Mouse (Mus musculus) cerebellum, adult 8-10 months (tissue): ENCODE measurements around the gene Smtn.

ENCODE experiments used
- DNase-seq: peaks from one replicate; pipeline ENCODE4 v3.0.0; 2022

Gene Smtn

DNA sequence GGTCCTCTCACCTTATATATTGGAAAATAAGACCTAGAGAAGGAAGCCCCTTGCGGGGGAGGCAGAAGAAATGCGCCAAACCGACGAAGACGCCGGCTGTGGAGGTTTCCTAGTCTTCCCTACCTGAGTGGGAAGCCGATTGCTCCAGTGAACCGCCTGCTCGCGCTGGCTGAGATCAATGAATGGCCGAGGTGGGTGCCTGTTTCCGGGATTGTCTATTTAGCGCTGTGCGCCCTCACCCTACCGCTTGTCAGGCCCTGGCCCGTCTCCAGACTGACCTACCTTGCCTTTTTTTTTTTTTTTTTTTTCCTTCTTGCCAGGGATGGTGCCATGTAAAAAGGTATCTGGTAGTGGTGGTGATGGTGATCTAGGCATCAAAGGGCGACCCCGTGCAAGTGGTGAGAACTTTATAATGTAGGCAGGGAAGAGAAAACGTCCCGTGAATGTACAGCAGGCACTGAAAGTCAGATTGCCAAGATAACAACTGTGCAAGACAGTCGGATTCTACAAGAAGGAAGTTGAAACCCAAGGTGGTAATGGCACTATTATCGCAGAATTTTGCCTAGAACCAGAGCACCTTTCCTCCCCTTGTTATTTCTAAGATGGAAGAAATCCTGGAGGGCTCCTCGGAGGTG, at the start of gene Smtn:
Gene Smtn, minus strand, starts transcription at position 162 of the 635 bp plus-strand sequence.
- peak; percentile 10 for DNase-seq

DNA sequence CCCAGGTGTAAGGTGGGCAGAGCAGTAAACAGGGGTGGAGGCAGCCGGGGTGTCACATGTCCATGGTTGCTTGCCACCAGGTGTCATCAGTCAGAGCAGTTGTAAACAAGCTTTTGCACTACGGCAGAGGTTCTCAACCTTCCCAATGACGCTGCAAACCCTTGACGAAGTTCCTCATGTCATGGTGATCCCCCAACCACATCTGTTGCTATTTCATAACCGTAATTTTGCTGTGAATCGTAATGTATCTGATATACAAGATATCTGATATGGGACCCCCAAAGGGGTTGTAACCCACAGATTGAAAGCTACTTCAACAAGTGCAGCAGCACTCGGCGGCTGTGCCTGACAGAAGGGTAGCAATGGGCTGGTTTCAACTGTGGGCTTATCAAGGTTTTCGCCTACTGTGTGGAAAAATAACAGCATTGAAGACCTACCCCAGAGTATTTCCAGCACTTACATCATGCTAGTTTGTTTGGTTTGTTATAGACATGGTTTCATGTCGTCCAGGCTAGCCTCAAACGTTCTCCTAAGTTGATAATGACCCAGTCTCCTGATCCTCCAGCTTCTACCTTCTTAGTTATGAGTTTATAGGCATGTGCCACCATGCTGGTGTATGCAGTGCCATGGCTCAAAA, 47.7 kb upstream of the Smtn start:
- no peak for DNase-seq

DNA sequence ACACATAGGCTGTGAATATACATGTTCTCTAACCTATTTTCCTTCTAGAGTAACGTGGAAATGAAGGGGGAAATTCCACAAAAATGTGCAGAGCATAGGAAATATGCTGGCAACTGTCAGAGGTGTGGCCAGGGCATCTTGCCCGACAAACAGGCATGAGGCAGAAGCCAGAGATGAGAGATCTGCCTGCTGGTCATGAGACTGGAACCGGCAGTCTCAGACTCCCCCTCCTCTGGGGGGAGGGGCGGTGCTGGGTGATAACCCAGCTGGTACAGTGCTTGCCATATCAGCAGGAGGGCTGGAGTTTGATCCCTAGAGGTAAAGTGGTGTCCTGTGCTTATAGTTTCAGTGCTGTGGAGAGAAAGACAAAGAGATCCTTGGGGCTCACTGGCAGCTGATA, 46.9 kb upstream of the Smtn start:
- no peak for DNase-seq

DNA sequence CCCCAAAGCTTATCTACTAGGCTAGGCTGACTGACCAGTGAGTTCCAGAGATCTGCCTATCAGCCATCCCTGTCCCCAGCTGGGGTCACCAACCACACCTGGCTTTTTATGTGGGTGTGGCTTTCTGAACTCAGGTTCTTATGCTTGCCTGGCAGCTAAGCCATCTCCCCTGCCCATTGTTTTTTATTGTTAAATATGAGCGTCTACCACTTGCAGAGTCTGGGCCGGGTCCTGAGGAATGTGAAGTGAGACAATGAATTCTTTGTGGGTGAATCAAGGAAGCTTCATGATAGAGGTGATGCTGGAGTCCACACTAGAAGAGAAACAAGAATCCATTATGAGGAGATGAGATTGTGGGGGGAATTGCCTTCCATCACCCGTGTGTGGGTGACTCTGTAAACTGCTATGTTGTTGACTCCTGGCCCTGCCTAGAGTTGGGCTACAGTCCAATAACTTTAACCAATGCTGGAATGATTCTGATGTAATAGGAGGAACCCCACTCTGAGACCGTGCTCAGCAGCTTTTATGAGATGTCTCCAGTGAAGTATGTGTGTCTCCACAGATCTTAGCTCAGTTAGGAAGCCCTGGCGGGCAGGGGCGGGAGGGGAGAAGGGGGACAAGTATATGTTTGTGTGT, 45.7 kb upstream of the Smtn start:
- no peak for DNase-seq

DNA sequence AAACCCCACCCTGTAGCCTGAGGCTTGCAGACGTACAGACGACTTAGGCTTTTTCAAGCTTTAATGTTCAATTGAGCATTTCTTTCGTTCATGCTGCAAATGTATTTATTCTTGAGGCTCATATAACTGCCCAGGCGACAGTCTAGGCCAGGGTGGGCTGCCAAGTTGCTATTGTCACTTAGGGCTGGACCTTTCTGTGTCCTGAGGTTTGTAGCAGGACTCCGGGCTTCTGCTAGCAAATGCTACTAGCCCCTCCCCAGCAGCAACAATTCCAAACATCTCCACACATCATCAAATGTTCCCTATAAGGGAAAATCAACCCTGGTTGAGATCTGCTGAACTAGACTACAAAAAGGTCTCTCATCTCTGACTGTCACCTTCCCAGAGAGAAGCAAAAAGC, 42.7 kb upstream of the Smtn start:
- DNase-seq = no peak

DNA sequence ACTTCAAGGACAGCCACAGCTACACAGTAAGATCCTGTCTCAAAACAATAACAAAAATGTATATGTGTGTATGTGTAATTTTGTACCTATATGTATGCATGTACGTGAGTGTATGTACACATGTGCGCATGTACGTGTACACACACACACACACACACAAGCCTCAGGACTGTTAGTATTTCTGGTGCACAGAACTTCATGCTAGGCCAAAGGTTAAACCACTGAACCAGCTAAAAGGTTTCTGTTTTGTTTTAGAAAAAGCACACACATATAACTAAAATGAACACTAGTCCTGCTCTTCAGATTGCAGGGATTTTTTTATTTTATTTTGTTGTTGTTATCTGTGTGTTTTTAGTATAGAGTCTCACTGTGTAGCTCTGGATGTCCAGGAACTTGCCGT, 41.5 kb upstream of the Smtn start:
- DNase-seq = no peak

DNA sequence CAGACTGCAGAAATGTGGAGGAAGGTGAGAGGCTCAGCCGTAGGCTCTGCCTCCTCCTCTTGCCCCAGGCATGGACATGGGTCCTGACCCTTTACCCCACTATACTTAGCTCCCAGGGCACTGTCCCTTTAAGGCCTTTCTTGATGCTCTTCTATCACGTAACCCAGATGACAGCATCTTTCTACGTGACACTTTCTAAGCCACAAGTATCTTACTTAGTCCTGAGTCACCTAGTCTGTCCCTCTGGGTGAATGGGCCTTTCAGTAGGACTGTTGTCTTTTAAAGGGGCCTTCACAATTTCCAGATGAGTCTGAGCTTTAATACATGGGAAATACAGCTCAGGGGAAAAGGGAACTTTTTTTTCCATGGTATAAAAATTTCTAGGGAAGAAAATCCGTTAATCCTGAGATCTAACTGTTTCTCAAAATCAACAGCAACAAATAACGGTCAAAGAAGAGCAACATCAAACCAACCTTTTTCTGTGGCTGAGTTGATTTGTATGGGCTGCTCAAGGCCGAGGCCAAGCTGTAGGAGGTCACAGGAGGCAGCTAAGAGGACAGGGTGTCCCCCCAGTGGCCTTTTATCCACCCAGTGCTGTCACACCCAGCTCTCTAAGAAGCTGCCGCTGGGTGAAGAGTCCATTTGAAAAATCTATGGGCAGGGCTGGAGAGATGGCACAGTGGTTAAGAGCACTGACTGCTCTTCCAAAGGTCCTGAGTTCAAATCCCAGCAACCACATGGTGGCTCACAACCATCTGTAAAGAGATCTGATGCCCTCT, 40.1 kb upstream of the Smtn start:
- DNase-seq = no peak

DNA sequence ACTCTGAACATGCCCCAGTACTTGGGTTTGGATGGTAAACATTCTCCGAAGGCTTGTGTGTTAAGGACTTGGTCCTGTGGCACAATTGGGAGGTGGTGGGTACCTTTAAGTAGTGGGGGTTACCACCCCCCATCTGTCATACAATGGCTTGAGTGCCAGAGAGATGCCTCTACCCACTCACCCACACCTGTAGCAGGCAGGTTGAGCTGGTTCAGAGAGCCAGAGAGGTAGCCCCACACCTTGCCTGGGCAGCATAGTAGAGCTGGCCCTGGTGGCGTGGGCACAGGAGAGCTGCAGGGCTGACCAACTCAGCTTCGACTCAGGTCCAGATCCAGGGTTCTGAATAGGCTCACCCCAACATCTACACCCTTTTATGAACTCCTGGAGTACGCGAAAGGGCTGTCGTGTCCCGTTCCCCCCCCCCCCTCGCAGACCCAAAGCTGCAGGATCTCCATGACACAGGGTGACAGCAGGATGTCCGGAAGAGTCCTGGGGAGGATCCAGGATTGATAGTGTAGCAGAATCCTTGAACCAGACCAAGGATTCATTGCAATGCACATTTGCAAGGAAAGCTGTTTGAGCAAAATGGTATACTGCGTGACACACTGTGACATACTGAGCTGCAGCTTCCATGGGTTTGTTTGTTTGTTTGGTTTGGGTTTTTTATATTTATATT, 37.8 kb upstream of the Smtn start:
- no peak for DNase-seq

DNA sequence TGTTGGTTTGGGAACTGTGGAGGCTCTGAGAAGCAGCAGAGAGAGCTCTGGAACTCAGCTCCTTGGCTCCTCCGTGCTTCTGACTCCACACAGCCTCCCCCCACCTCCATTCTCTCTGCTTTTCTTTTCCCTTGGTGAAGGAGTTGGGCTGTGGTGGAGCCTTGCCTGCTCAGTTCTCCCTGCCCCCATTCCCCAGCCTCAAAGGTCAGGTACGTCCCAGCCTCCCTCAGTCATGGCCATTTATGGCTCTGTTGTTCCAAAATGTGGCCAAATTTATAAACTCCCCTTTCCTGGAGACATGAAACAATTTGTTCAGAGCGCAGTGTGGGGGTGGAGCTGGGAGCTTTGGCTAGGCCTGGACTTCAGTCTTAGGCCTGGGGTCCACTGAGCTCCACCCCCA, 34.8 kb upstream of the Smtn start:
- no peak for DNase-seq

DNA sequence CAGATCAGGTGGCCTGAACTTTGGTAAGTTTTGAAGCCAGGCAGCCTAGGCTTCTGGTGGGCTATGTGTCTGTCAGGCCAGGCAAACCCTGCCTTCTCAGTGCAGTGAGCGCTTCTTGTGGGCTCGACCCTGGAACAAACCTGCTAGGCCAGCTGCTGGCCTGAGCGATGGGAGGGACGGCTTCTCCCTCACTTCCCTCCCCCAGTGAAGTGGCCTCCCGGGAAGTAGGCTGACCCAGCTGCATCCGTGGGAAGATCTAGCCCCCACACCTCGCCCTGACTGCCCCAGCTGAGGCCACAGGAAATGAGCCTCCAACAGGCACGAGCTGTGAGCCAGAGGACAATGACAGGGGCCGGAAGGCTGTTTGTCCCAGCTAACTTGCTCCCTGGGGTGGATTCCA, 32.7 kb upstream of the Smtn start:
- no peak for DNase-seq

DNA sequence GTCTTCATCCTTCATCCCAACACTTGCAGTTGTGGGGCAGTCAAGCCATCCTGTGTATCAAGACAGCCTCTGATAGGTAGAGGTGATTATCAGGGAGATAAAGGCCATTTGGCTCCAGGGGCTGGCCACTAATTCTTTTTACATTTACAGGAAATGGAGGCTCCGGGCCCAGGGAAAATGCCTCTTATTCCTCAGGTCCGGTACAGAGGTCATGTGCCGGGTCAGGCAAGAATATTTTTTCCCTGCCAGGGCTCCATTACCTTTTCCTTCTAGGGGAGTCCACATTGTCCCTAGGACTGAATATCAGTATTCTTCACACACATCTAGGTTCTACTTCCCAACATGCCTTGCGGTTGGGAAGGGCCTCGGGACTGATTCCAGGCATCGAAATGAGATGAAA, 31.8 kb upstream of the Smtn start:
- no peak for DNase-seq

DNA sequence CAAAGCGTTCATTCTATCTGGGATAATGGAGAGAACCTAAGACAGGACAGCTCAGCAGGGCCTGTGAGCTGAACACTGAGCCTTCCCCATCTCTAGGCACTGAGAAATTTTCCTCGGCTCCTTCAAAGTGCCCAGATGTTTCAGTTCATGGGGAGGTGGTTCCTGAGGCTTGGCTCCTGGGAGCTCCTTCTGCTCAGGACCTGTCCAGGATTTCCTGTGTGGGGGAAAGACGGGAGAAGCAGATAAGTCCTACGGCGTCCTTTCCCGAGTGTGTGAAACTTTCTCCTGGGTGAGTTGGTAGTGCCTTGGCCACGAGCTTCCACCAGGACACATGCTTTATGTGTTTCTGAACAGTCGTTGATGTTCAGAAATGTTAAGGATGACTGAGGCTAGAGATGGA, 29.9 kb upstream of the Smtn start:
- DNase-seq = no peak

DNA sequence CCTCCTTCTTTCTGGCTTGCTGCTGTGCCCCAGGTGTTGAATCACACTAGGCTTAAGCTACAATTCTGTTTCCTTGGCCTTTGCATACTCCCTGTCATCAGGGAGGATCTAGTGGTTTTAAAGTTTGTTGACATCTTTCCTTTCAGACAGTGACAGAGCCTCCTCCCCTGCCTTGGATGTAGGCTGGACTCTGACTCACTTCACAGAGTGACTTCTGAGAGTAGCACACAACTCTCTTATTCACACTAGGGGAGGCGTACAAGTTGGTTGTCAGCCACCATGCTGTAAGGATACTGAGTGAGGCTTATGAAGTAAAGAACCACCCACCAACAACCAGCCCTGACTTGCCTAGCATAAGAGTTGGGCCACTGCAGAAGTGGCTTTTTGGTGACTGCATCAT, 27.5 kb upstream of the Smtn start:
- DNase-seq = no peak

DNA sequence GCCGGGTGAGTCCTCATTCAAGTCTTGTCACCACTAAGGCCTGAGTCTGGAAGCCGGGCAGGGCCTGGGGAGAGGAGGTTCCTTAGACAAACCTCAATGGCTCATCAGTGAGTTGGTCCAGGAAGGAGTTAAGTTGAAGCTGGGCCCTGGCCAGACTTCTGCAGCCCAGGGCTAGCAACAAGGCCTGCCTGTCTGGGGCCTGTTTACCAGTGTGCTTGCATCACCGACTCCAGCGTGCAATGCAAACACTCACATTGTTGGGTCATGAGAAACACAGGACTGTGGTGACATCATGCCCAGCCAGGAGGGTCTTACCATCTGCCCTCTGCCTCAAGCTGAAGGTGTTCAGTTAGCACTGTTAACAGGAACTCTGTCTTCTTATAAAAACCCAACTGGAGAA, 25.6 kb upstream of the Smtn start:
- no peak for DNase-seq

DNA sequence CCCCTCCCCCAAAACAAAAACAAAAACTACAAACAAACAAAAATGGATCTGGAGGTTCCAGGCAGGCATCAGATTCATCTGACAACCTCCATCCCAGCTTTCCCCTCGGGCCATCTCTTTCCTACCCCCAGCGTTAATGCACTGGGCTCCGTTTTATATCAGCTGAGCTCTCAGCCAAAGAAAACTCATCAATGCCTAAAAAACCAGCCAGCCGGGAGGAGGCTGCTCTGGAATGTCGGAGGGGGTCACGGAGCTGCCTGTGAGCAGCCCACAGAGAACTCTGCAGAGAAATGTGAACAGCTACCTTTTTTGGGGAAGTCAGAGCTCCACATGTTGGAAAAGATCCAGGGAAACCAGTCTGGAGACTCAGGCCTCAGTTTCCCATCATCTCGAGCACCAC, 24.0 kb upstream of the Smtn start:
- no peak for DNase-seq

DNA sequence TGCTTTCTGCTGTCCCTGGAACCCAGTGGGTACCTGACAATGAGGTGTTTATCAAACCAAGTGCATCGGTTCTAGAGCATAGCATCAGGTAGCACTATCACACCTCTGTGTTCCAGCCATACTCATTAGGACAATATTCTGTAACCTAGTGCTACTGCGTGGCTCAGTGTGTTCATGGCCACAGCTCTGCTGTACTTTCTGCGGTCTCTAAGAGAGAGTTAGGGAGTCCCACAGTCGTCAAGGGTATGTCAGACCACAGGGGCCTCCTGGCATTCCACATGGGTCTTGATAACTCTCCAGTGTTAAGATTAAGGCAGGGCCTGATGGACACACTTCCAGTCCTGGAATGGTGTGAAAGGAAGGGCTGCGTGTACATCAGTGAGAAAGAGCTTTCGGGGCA, 23.4 kb upstream of the Smtn start:
- no peak for DNase-seq

DNA sequence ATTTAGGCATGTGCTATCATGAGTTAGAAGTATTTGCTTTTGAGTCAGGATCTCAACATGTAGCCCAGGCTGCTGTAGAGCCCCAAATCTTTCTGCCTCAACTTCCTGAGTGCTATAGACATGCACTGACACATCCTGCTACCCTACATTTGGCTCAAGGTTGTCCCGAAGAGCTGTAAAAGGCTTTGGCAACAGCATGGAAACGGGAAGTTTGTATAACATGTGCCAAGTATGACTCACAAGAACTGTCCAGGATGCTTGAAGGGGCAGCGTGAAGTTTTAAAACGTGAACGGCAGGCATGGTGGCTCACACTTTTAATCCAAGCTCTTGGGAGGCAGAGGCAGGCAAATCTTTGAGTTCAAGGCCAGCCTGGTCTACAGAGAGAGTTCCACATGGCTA, 19.8 kb upstream of the Smtn start:
- DNase-seq = no peak

DNA sequence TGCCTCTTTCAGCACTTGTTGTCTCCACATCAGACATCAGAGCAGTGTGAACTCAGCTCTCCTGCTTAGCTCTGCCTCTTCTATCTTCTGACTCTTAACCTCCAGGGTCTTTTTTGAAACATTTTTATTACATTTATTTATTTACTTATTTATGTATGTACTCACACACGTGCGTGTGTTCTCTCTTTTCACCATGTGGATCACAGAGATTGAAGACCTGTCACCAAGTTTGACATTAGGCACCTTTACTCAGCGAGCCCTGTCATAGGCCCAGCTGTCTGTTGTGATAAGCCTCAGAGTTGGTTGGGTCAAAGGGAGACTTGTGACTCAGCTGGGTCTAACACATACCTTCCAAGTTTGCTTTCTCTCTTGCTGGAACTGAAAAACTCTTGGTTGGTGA, 17.4 kb upstream of the Smtn start:
- no peak for DNase-seq

DNA sequence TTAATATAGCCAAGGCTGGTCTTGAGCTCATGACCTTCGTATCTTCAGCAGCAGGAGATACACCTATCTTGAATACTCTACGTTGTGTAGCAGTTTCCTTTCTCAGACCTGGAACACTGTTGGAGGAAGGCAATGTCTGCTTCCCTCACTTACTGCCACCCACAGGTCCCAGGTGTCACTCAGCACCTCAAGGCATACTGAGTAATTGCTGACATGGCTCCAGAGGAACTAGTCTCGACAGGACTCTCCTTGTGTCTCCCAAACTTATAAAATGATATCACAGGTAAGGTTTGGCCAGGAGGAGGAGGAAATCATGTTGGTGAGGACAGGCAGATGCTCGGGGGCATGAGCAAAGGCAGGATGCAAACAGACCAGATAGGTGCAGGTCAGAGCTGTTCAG, 14.6 kb upstream of the Smtn start:
- no peak for DNase-seq

DNA sequence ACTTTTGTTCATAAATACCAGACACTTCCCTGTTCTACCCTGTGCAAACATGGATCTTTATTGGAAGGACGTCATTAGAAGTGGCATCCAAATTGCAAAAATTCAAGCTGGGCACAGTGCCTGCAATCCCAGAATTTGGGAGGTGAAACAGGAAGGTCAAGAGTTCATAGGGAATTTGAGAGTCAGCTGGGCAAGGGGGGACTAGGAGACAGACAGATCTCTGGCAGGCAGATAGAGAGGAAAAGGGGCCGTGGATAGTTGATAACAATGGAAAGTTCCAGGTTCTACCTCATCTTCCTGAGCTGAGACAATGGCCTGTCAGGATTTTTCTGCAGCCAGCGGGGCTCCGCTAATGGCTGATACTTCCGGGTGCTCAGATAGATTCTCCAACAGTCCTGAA, 9.4 kb upstream of the Smtn start:
- no peak for DNase-seq

DNA sequence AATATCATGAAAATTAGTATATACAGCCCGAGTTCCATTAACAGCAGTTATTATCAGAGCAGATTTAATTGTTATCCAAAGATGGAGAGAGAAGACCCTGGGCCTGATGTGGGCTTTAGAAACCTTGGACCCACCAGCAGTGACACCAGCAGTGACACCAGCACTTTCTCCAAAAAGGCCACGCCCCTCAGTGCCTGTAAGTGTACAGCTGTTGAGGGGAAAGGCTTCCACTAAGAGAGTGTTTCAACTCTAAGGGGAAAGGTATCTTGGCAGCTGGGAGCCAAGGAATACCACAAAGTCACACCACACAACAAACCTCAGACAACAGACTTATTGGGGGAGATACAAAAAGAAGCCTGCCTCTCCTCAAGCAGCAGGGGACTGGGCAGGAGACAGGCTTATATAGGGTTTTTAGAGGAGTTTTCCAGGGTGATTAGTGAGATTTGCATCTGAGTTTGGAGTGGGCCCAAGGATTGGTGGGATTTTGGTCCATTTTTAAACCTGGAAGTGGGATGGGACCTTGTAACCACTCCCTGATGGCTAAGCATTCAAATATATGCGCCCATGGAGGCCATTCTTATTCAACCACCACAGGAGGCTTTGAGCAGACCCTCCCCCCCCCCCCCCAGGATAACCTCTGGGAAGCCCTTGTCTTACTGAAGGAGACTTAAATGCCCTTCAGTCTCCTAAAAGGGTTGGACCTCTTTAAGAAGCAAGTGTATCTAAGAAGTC, 8.3 kb upstream of the Smtn start:
- DNase-seq = no peak

DNA sequence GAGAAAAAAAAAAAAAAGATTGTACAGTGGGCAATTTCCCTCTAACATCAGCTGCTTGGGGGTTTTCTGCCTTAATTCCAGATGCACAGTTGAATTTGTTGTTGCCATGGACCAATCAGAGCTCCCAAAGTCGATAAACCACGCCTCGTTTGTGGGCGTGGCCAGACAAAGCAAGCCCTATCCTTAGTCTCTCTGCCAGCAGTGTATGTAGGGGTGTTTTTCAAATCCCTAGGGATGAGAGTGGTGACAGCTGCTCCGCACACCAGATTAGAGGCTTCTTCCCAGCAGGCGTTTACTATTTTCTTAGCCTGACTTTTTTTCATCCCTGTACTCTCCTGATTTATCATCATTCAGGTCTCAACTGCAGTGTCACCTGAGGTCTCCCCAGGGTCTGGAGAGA, 7.6 kb upstream of the Smtn start:
- no peak for DNase-seq

DNA sequence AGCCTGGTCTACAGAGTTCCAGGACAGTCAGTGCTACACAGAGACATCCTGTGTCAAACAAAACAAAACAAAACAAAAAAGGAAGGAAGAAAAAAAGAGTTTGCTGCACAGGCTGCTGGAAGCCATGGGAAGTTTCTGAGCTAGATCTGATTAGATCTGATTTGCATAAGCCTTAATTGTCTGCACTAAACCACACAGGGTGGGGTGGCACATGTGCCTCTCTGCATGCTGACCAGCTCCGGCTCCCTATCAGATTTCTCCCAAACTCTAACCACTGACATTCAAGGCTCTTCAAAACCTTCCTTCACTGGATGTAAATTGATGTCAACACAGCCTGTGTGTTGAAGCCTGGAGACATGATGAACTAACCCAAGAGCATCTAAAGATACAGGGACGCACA, 6.6 kb upstream of the Smtn start:
- no peak for DNase-seq
